Mouse (Mus musculus): Measurements from ENCODE around the gene Acin1.

DNA sequence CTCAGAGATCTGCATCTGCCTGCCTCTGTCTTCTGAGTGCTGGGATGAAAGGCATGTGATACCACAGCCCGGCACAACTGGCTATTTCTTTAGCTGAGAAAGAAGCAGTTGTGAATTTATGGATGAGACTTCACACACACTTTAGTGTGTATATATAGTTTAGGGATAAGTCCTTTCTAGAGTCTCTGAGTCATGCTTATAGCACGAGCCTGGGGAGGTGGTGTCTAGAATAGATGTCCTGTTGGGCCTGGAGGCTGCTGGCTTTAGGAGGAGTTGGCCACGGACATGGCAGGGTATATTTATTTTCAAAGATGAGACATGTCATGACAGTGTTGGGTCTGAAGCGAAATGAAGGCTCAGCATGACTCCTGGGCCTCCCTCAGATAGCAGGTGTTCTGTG is 47.3 kb upstream of the Acin1 start:
- TF ChIP-seq POLR2A (IDR thresholded peaks at IDR 0.05; ENCODE audit: borderline replicate concordance, insufficient read depth, low read length) (no peak), CTCF (IDR thresholded peaks at IDR 0.05; ENCODE audit: borderline replicate concordance, insufficient read depth, low read depth, low read length) (no peak)
